Mouse (Mus musculus): Measurements from ENCODE around the gene Cela3b. TPM values are rescaled to one million over a fixed set of nuclear protein-coding genes. Genes with fewer than 3 reads are reported as not detected.

Cela3b gene
- polyA plus RNA-seq, 1 experiment from 2014 or later: not detected

GRCm38 (mm10) chr4:137379085-137379484, 51.3 kb downstream of the Cela3b start:
- no peaks in the 10 kb centered on the region for H3K9me3 ChIP-seq
- H3K27ac ChIP-seq: no peak overlapping the region
- no peaks in the 10 kb centered on the region for H3K27me3 ChIP-seq
- no peaks in the 10 kb centered on the region for H3K36me3 ChIP-seq
- no peak overlapping the region for H3K4me2 ChIP-seq
- H3K4me3 ChIP-seq: no peak overlapping the region
- 80% methylated on average over 3 of the region's 3 CpGs for WGBS
- no peak overlapping the region for H3K9ac ChIP-seq
- H3K4me1 ChIP-seq: peaks cover 12% of the 10 kb centered on the region
- no peak for ATAC-seq (ENCODE audit: insufficient number of reproducible peaks, low FRiP score, low TSS enrichment, low read depth)

DNA sequence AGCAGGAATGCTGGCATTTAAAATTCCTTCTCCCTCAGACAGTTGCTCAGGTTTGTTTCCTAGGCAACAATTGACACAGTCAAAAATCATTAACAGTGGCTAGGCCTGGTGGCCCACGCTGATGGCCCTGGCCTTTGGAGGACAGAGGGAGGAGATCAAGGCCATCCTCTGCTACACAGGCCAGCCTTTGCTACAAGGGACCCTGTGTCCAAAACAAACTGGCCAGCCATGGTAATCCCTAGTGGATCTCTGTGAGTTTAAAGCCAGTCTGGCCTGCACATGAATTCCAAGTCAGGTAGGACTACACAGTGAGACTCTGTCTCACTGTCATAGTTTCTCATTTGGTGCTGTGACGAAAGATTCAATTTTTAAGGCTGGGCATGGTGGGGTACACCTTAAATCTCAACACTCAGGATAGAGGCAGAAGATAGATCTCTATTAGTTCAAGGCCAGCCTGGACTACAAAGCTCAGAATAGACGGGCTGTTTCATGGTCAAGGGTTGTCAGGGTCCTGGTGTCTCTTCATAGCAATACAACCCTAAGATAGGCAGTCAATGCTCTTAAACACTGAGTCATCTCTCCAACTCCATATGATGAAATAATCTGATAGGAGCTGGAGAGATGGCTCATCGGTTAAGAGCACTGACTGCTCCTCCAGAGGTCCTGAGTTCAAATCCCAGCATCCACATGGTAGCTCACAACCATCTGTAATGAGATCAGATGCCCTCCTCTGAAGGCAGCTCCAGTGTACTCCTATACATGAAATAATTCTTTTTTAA, 52.6 kb downstream of the Cela3b start:
- no peak overlapping the region for H3K9ac ChIP-seq
- no peaks in the 10 kb centered on the region for H3K9me3 ChIP-seq
- ATAC-seq (ENCODE audit: insufficient number of reproducible peaks, low FRiP score, low TSS enrichment, low read depth): no peak
- no peak overlapping the region for H3K27ac ChIP-seq
- H3K27me3 ChIP-seq: no peaks in the 10 kb centered on the region
- no peak overlapping the region for H3K4me3 ChIP-seq
- peaks cover 12% of the 10 kb centered on the region for H3K4me1 ChIP-seq
- WGBS: 86% methylated on average over 4 of the region's 4 CpGs
- H3K4me2 ChIP-seq: no peak overlapping the region
- H3K36me3 ChIP-seq: no peaks in the 10 kb centered on the region

GRCm38 (mm10) chr4:137376778-137377177, 53.6 kb downstream of the Cela3b start:
- H3K27ac ChIP-seq: no peak overlapping the region
- 68% methylated on average over 2 of the region's 2 CpGs for WGBS

DNA sequence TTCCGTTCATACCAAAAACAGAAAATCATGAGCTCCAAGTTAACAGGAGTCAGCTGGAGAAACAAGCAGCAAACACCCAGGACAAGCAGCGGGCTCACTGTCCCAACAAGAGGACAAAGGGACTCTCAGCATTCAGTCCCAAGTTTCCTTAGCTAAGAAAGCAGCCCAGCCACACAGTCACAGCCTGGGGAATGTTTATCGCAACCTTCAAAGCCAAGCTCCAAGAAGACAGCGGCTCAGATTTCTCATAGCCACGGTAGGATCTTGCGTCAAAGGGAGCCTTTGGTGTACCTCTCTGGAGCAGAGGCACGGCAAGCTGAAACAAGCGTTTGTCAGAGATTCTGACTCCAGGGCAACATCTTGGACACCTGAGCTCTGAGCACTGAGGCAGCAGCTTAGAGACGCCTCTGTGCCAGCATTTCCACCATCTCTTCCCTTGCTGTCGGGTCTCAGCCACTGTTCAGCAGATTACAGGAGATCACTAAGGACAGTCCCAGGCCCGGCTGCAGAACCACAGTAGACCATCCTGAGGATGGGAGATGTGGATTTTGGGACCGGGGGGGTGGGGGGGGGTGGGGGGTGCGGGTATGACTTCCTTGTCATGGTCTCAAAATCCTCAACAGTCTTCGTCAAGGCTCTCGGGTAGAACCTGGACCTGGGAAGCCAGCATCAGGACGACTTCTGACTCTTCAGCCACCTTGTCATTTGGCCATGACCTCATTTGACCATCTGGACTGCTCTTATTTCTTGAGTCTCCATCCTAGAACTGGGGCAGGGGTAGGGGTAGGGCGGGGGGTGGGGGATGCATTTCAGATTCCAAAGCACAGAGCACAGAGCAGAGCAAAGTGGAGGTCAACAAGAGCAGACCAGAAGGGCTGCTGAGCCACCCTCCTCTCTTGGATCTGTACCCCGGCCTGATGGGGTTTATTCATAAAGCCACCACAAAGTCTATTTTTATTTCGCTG, 54.7 kb downstream of the Cela3b start:
- Histone ChIP-seq H3K4me3 (no peak overlapping the region), H3K4me2 (peak overlapping the region; percentile 20; the same call in 1 of the 2 replicates), H3K27ac (peak overlapping the region; percentile 65), H3K36me3 (no peaks in the 10 kb centered on the region), H3K27me3 (no peaks in the 10 kb centered on the region), H3K9ac (no peak overlapping the region), H3K4me1 (peaks cover 9% of the 10 kb centered on the region), H3K9me3 (no peaks in the 10 kb centered on the region)
- ATAC-seq (ENCODE audit: insufficient number of reproducible peaks, low FRiP score, low TSS enrichment, low read depth): peak; percentile 30; the same call in 1 of the 2 replicates
- WGBS: 26% methylated on average over 19 of the region's 19 CpGs

More at GRCm38 (mm10) chr4:137376778-137377177, 53.6 kb downstream of the Cela3b start:
- ATAC-seq (ENCODE audit: insufficient number of reproducible peaks, low FRiP score, low TSS enrichment, low read depth): no peak
- Histone ChIP-seq H3K9ac (no peak overlapping the region), H3K9me3 (no peaks in the 10 kb centered on the region), H3K36me3 (no peaks in the 10 kb centered on the region), H3K4me2 (no peak overlapping the region), H3K27me3 (no peaks in the 10 kb centered on the region), H3K4me1 (peaks cover 12% of the 10 kb centered on the region), H3K4me3 (no peak overlapping the region)

DNA sequence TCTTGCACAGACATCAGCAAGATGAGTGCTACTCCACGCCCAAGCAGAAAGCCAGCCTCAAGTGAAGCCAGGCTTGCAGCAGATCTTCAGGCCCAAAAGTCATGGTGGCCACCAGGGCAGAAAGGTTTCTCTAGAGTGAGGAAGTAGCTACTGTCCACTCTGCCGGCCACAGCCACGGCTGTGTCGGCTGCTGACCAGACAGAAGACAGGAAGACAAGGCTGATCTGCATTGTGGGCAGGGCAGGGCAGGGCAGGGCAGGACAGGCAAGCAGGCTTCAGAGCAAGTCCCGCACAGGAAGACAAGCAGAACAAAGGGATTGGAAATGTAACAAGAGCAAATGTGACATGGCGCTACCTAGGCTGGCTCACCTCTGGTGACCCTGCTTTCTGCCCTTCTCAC, 56.6 kb downstream of the Cela3b start:
- Histone ChIP-seq H3K4me2 (no peak overlapping the region), H3K27me3 (no peaks in the 10 kb centered on the region), H3K9me3 (no peaks in the 10 kb centered on the region), H3K9ac (no peak overlapping the region), H3K36me3 (no peaks in the 10 kb centered on the region), H3K4me3 (no peak overlapping the region), H3K4me1 (peaks cover 21% of the 10 kb centered on the region), H3K27ac (no peak overlapping the region)
- WGBS: 67% methylated on average over 6 of the region's 6 CpGs
- ATAC-seq (ENCODE audit: insufficient number of reproducible peaks, low FRiP score, low TSS enrichment, low read depth): no peak

- Histone ChIP-seq H3K4me2 (no peak overlapping the region), H3K4me3 (no peak overlapping the region), H3K27ac (no peak overlapping the region), H3K27me3 (no peaks in the 10 kb centered on the region), H3K4me1 (peaks cover 29% of the 10 kb centered on the region), H3K9me3 (no peaks in the 10 kb centered on the region), H3K36me3 (no peaks in the 10 kb centered on the region), H3K9ac (no peak overlapping the region)
- no peak for ATAC-seq (ENCODE audit: insufficient number of reproducible peaks, low FRiP score, low TSS enrichment, low read depth)
- WGBS: 77% methylated on average over 16 of the region's 16 CpGs
Observed at GRCm38 (mm10) chr4:137371596-137372523, 58.5 kb downstream of the Cela3b start.

Other genes starting within 250 kb of the Cela3b start
- 10.0 and 13.2 TPM in 2 replicates for gene Wnt4, start 153.1 kb downstream of the Cela3b start, polyA plus RNA-seq (2015; fragmentation: Nextera tagmentation; extraction: Ambion mirVana)
- 721 and 737 TPM in 2 replicates for gene Cdc42, start 72.8 kb downstream of the Cela3b start, polyA plus RNA-seq (2015; fragmentation: Nextera tagmentation; extraction: Ambion mirVana)
- not detected in 2 replicates for gene Cela3a, start 20.7 kb downstream of the Cela3b start, polyA plus RNA-seq (2015; fragmentation: Nextera tagmentation; extraction: Ambion mirVana)
- gene 1700013G24Rik, start 22.7 kb upstream of the Cela3b start, polyA plus RNA-seq (2015; fragmentation: Nextera tagmentation; extraction: Ambion mirVana): 0.23 and 0.40 TPM in 2 replicates
- gene Hspg2, start 38.2 kb upstream of the Cela3b start, polyA plus RNA-seq (2015; fragmentation: Nextera tagmentation; extraction: Ambion mirVana): 40.6 and 44.5 TPM in 2 replicates
- gene Ldlrad2, start 144.0 kb upstream of the Cela3b start, polyA plus RNA-seq (2015; fragmentation: Nextera tagmentation; extraction: Ambion mirVana): 0.41 TPM in 1 of 2 replicates, not detected in the other
- gene Usp48, start 163.2 kb upstream of the Cela3b start, polyA plus RNA-seq (2015; fragmentation: Nextera tagmentation; extraction: Ambion mirVana): 58.3 and 67.2 TPM in 2 replicates
- gene Rap1gap, start 234.2 kb upstream of the Cela3b start, polyA plus RNA-seq (2015; fragmentation: Nextera tagmentation; extraction: Ambion mirVana): 7.7 TPM in 2 replicates